Comparison of ENCODE assay signal across 16 mouse cellular contexts in genomic region chr4:84118284-84118919, GRCm38 (mm10).
A peak's percentile ranks its signal among the peaks of the same experiment; 100 is the strongest.
DNase-seq lines count a peak whose midpoint lies in the region; ATAC-seq and TF ChIP-seq lines count a peak whose summit lies in the region.
"Had no signal": no experiment of that assay in that cellular context is flagged by ENCODE, and none has a peak within 500 bp of the region (broad histone marks: within the 10 kb centered on the region; RNA-seq: fewer than 3 reads in every experiment).

No protein-coding gene starts in this region.

- H3K27ac ChIP-seq in forebrain, embryonic 13.5 days, result no peak overlapping the region
- no peak overlapping the region for H3K27ac ChIP-seq in forebrain, postnatal 0 days (ENCODE audit: low read depth, low read length)
- H3K27ac ChIP-seq in kidney, postnatal 0 days, result no peak overlapping the region
- H3K27ac ChIP-seq in kidney, embryonic 16.5 days (ENCODE audit: low read length), result no peak overlapping the region
- peak overlapping the region; percentile 75; the same call in 1 of the 2 replicates for H3K27ac ChIP-seq in embryonic facial prominence, embryonic 10.5 days (replicated peaks)
- no peak overlapping the region for H3K27ac ChIP-seq in midbrain, embryonic 12.5 days (replicated peaks)
- H3K27ac ChIP-seq: liver, embryonic 14.5 days had no signal

- no peak for TF ChIP-seq CTCF in forebrain, postnatal 0 days (IDR thresholded peaks at IDR 0.05; ENCODE audit: low read depth)
- no peak for TF ChIP-seq CTCF in kidney, postnatal 0 days (IDR thresholded peaks at IDR 0.05; ENCODE audit: low read depth)

- no peak overlapping the region for H3K4me3 ChIP-seq in forebrain, embryonic 13.5 days
- no peak overlapping the region for H3K4me3 ChIP-seq in forebrain, postnatal 0 days (ENCODE audit: low read depth, low read length)
- no peak overlapping the region for H3K4me3 ChIP-seq in kidney, postnatal 0 days (replicated peaks; ENCODE audit: low read depth, low read length)
- no peak overlapping the region for H3K4me3 ChIP-seq in kidney, embryonic 16.5 days (ENCODE audit: low read length)
- no peak overlapping the region for H3K4me3 ChIP-seq in embryonic facial prominence, embryonic 10.5 days
- no peak overlapping the region for H3K4me3 ChIP-seq in midbrain, embryonic 12.5 days

- no peaks in the 10 kb centered on the region for H3K9me3 ChIP-seq in forebrain, embryonic 13.5 days (replicated peaks)
- no peaks in the 10 kb centered on the region for H3K9me3 ChIP-seq in forebrain, postnatal 0 days (ENCODE audit: low read length)
- H3K9me3 ChIP-seq in kidney, postnatal 0 days (replicated peaks; ENCODE audit: low read length), result no peaks in the 10 kb centered on the region
- no peaks in the 10 kb centered on the region for H3K9me3 ChIP-seq in kidney, embryonic 16.5 days (ENCODE audit: low read length)
- no peaks in the 10 kb centered on the region for H3K9me3 ChIP-seq in embryonic facial prominence, embryonic 10.5 days
- H3K9me3 ChIP-seq in midbrain, embryonic 12.5 days, result no peaks in the 10 kb centered on the region

- no peak overlapping the region for H3K9ac ChIP-seq in forebrain, embryonic 13.5 days
- H3K9ac ChIP-seq in forebrain, postnatal 0 days, result no peak overlapping the region
- no peak overlapping the region for H3K9ac ChIP-seq in kidney, postnatal 0 days (ENCODE audit: low read depth, low read length)
- H3K9ac ChIP-seq in kidney, embryonic 16.5 days (replicated peaks; ENCODE audit: low read length), result no peak overlapping the region
- no peak overlapping the region; the same call in 1 of the 2 replicates for H3K9ac ChIP-seq in midbrain, embryonic 12.5 days (replicated peaks)
- H3K9ac ChIP-seq: liver, embryonic 14.5 days had no signal

- H3K4me1 ChIP-seq in forebrain, embryonic 13.5 days, result peaks cover 9% of the 10 kb centered on the region
- no peaks in the 10 kb centered on the region for H3K4me1 ChIP-seq in forebrain, postnatal 0 days (ENCODE audit: insufficient read depth)
- peaks cover 7% of the 10 kb centered on the region; the same call in 1 of the 2 replicates for H3K4me1 ChIP-seq in kidney, postnatal 0 days (replicated peaks; ENCODE audit: insufficient read depth, low read length)
- H3K4me1 ChIP-seq in kidney, embryonic 16.5 days (ENCODE audit: insufficient read depth, low read length), result peaks cover 23% of the 10 kb centered on the region
- H3K4me1 ChIP-seq in embryonic facial prominence, embryonic 10.5 days, result peaks cover 34% of the 10 kb centered on the region
- H3K4me1 ChIP-seq in midbrain, embryonic 12.5 days, result peaks cover 14% of the 10 kb centered on the region

- no peaks in the 10 kb centered on the region for H3K36me3 ChIP-seq in forebrain, embryonic 13.5 days (ENCODE audit: poor library complexity, severe bottlenecking)
- H3K36me3 ChIP-seq in forebrain, postnatal 0 days (ENCODE audit: insufficient read depth), result no peaks in the 10 kb centered on the region
- no peaks in the 10 kb centered on the region for H3K36me3 ChIP-seq in kidney, postnatal 0 days (ENCODE audit: insufficient read depth, low read length)
- no peaks in the 10 kb centered on the region for H3K36me3 ChIP-seq in kidney, embryonic 16.5 days (ENCODE audit: insufficient read depth, low read length)
- H3K36me3 ChIP-seq in embryonic facial prominence, embryonic 10.5 days (replicated peaks), result no peaks in the 10 kb centered on the region
- no peaks in the 10 kb centered on the region for H3K36me3 ChIP-seq in midbrain, embryonic 12.5 days

- no peak for DNase-seq in forebrain, postnatal 0 days
- DNase-seq in kidney, postnatal 0 days (ENCODE audit: low spot score), result no peak
- DNase-seq in embryonic facial prominence, embryonic 10.5 days (ENCODE audit: low spot score), result no peak
- DNase-seq in embryo, embryonic 11 days, result no peak
- DNase-seq: cerebellum, adult 9-10 months; gastrocnemius, postnatal 25 days; heart, postnatal 10 days; left cerebral cortex, postnatal 4 days had no signal

- WGBS in forebrain, embryonic 13.5 days, result 90% methylated on average over 2 of the region's 2 CpGs
- 91% methylated on average over 2 of the region's 2 CpGs for whole genome bisulfite sequencing in forebrain, postnatal 0 days
- WGBS in kidney, postnatal 0 days, result 94% methylated on average over 2 of the region's 2 CpGs
- WGBS in kidney, embryonic 16.5 days, result 97% methylated on average over 2 of the region's 2 CpGs
- 92% methylated on average over 2 of the region's 2 CpGs for WGBS in embryonic facial prominence, embryonic 10.5 days
- WGBS in midbrain, embryonic 12.5 days, result 88% methylated on average over 2 of the region's 2 CpGs

- no peak overlapping the region for H3K4me2 ChIP-seq in forebrain, embryonic 13.5 days
- H3K4me2 ChIP-seq in forebrain, postnatal 0 days (ENCODE audit: low read depth), result no peak overlapping the region
- no peak overlapping the region for H3K4me2 ChIP-seq in kidney, postnatal 0 days (ENCODE audit: low read length)
- no peak overlapping the region for H3K4me2 ChIP-seq in kidney, embryonic 16.5 days (replicated peaks; ENCODE audit: low read depth, low read length)
- H3K4me2 ChIP-seq in midbrain, embryonic 12.5 days (replicated peaks), result no peak overlapping the region

- 0 out of 2 replicates have a peak, but pooled peaks have one; percentile 46 for ATAC-seq in forebrain, embryonic 13.5 days
- no peak; the same call in 1 of the 2 replicates for ATAC-seq in forebrain, postnatal 0 days
- ATAC-seq in kidney, postnatal 0 days (replicated peaks; ENCODE audit: low FRiP score, low read depth), result peak; percentile 47; the same call in 1 of the 2 replicates
- ATAC-seq in kidney, embryonic 16.5 days (ENCODE audit: low FRiP score, low TSS enrichment), result no peak
- peak; percentile 47 for ATAC-seq in midbrain, embryonic 12.5 days (ENCODE audit: low FRiP score, low read depth)
- no peak for ATAC-seq in megakaryocyte-erythroid progenitor cell, adult 5-6 weeks (replicated peaks; ENCODE audit: low FRiP score, low TSS enrichment, poor library complexity, severe bottlenecking)
- ATAC-seq: inflammation-experienced regulatory T-cells, adult 6 months; lung, postnatal 0 days had no signal

- H3K27me3 ChIP-seq in forebrain, embryonic 13.5 days, result no peaks in the 10 kb centered on the region
- no peaks in the 10 kb centered on the region for H3K27me3 ChIP-seq in forebrain, postnatal 0 days (ENCODE audit: insufficient read depth, low read length)
- no peaks in the 10 kb centered on the region for H3K27me3 ChIP-seq in kidney, postnatal 0 days (ENCODE audit: insufficient read depth, low read length)
- no peaks in the 10 kb centered on the region for H3K27me3 ChIP-seq in kidney, embryonic 16.5 days (ENCODE audit: insufficient read depth, low read length)
- peaks cover 11% of the 10 kb centered on the region for H3K27me3 ChIP-seq in embryonic facial prominence, embryonic 10.5 days (replicated peaks; ENCODE audit: low read depth, poor library complexity, severe bottlenecking)
- H3K27me3 ChIP-seq in midbrain, embryonic 12.5 days, result peaks cover 5% of the 10 kb centered on the region; the same call in 1 of the 2 replicates
- H3K27me3 ChIP-seq: CH12.LX had no signal

Comparison
In these comparisons a context has a peak if more than half of its experiments do, and no peak if none do; other contexts are left out.
1. ATAC-seq: peak in forebrain, embryonic 13.5 days (single experiment), kidney, postnatal 0 days (single experiment) and midbrain, embryonic 12.5 days (single experiment); none in forebrain, postnatal 0 days (single experiment), kidney, embryonic 16.5 days (single experiment) and megakaryocyte-erythroid progenitor cell, adult 5-6 weeks (single experiment).